Mouse (Mus musculus): Measurements from ENCODE around the gene Agtr1a.

The Agtr1a gene

DNA sequence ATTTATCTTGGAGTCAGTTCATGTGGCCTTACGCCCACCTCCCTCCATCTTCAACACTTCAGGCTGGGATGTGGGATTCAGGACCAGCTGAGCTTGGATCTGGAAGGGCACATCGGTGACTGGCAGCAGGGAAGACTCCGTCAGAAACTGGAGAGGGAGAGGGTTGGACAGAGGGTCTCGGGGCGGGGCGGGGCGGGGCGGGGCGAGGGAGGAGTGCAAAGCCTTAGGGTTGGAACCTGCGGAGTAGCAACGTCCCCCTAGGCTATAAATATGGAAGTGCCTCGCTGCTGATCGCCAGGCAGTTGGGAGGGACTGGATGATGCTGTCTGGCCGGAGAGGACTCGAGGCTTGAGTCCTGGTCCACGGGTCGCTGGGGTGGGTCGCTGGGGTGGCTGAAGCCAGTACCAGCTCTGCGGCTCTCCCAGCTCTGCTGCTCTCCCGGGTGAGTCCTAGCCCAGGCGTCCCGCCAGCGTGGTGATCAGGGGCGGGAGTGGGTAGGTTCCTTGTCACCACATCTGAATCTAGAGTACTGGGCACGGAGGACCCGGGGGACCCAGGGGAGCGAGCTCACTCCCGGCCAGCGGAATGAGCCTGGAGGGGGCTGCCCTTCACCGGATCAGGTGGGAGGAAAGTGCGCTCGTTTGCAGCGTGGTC lies at the start of gene Agtr1a:
Agtr1a (plus strand) TSS at position 294 of the 654 bp plus-strand sequence.
- DNase-seq (ENCODE audit: low read depth), result no peak

- no peak for DNase-seq (ENCODE audit: low read depth)
Measured at GRCm38 (mm10) chr13:30310221-30310620, 26.0 kb upstream of the Agtr1a start.

- no peak for DNase-seq (ENCODE audit: low read depth)
Measured at GRCm38 (mm10) chr13:30324669-30325346, 11.4 kb upstream of the Agtr1a start.

DNA sequence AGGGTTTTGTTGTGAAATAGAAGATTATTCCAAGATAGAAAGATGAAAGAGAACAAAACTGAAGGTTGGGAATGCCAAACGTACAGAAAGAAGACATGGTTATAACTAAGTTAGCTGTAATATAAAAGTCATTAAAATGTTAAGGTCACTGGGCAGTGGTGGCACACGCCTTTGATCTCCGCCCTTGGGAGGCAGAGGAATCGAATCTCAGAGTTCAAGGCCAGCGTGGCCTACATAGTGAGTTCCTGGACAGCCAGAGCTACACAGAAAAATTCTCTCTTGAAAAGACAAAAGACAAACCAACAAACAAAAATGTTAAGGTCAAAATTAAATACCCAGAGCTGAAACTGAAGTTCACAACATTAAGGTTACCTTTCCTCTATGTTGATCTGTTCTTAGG lies 5.2 kb upstream of the Agtr1a start:
- no peak for DNase-seq (ENCODE audit: low read depth)

DNA sequence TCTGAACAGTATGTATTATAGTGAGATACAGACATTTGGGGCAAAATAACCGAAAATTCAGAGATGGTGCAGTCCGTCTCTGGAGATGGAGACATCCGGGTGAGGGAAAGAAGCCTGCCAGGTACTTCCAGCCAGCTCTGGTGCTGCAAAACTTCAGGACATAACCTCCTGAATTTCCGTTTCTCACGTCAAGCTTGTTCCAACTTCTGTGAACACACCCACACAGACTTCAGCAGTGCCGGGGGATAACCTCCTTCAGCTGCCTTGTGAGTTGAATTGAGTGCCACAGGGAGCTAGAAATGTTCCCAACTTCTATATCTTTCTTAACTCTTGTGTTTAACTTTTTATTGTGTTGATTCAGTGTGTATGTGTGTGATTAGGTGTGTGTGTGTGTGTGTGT lies 4.4 kb upstream of the Agtr1a start:
- no peak for DNase-seq (ENCODE audit: low read depth)

DNA sequence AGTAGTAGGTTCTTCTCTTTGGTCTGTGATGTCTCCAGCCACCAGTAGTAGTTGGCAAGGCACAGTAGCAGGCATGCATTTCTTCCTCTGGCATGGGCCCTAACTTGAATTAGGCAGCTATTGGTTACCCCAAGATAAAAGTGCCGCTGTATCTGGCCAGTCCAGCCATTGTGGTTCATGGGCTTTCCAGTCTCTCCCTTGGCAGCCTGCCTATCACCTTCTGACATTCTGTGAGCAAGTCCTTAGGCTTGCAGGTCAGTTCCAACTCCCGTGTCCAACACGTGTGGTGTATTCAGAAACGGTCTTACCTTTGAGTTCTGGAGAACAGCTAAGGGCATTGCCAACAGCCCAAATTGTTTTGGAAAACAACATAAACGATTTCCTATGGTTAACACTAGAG lies 3.7 kb upstream of the Agtr1a start:
- no peak for DNase-seq (ENCODE audit: low read depth)

- no peak for DNase-seq (ENCODE audit: low read depth)
Measured at GRCm38 (mm10) chr13:30334667-30335066, 1.6 kb upstream of the Agtr1a start.

GRCm38 (mm10) chr13:30336913-30337312 lies 672 bp downstream of the Agtr1a start:
- DNase-seq (ENCODE audit: low read depth), result no peak

- DNase-seq (ENCODE audit: low read depth), result no peak
Measured at GRCm38 (mm10) chr13:30337646-30338045, 1.4 kb downstream of the Agtr1a start.

GRCm38 (mm10) chr13:30338576-30338975 lies 2.3 kb downstream of the Agtr1a start:
- DNase-seq (ENCODE audit: low read depth), result no peak

GRCm38 (mm10) chr13:30339927-30340326 lies 3.7 kb downstream of the Agtr1a start:
- no peak for DNase-seq (ENCODE audit: low read depth)

DNA sequence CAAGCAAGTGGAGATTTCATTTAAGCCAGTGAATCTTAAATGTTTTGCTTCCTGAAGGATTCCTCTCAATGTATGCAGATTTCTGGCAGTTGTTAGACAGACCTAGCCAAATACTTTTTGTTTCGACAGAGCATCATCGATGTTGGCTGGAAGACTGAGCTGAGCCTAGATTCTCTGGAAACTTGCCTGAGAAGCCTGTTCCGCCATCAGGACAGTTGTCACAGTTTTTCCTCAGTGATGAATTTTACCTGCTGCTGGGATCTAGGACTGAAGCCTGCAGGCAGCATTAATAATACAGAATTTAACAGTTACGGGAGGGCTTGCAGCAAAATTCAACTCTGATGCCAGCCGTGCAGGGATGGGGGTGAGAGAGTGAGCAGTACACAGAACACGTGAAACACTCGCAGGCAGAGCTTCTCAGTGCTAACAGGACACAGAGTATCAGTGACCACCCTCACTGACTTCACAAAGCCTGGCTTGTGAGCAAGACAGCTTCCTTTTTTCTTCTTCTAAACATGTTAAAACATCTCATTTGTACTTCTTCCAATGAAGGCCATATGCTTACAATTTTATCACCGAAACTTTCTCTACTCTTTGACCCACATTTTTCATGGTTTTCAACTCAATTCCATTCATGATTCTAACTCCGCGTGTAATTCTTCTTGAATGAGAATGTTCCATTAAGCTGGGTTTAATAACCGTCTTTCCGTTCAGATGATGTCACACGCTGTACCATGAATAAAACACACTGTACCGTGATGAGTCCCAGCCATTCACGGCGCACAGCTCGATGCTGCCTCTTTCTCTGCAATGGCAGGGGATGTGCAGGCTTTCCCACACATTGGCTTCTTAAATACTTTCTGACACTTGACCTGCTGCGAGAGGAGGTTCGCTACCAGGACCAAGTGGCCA lies 6.0 kb downstream of the Agtr1a start:
- no peak for DNase-seq (ENCODE audit: low read depth)

- no peak for DNase-seq (ENCODE audit: low read depth)
Measured at GRCm38 (mm10) chr13:30345427-30345913, 9.2 kb downstream of the Agtr1a start.

GRCm38 (mm10) chr13:30346881-30347280 lies 10.6 kb downstream of the Agtr1a start:
- DNase-seq (ENCODE audit: low read depth), result no peak

GRCm38 (mm10) chr13:30348306-30348705 lies 12.1 kb downstream of the Agtr1a start:
- DNase-seq (ENCODE audit: low read depth), result no peak

GRCm38 (mm10) chr13:30351966-30352365 lies 15.7 kb downstream of the Agtr1a start:
- no peak for DNase-seq (ENCODE audit: low read depth)

DNA sequence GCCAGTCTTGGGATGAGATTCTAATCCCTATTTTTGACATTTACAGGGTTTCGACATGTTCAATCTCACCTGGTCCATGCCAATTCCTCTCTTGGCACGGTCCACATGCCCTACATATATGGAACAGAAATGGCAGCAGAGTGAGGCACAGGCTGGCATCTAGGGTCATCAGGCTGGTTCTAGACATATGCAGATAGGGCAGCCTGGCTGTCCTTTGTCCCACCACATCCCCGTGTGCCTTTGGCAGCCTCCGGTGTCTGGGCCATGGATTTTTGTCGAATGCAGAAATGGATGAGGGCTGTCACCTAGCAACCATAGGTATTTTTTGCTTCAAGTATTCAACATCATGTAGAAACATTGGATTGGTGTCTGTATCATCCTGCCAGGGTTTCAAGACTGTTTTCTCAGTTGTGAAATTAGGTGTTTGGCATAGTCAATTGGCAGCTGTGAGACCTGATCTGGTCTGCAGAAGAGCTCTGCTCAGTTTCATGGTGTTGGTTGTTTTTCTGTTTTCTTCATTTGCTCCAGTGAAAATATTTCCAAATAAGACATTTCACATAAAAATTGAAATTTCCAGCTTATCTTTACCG lies 18.8 kb downstream of the Agtr1a start:
- DNase-seq (ENCODE audit: low read depth), result no peak

DNA sequence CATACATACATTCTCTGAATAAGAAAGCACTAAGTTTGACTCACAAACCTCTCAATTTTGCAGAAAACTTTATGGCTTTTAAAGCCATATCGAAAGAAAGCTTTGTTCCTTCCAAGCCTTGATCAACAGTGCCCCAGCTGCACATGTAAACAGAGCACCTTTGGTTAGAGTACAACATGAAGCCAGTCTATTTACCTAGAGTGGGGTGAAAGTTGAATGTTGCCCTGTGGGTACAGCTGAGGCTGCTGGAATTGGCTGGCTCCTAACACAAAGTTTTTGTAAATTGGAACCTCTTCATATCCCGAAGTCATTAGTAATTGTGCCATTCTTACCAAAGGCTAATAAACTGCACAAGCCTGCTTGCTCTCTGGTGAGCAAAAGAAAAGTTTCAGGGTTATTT lies 19.7 kb downstream of the Agtr1a start:
- no peak for DNase-seq (ENCODE audit: low read depth)

DNA sequence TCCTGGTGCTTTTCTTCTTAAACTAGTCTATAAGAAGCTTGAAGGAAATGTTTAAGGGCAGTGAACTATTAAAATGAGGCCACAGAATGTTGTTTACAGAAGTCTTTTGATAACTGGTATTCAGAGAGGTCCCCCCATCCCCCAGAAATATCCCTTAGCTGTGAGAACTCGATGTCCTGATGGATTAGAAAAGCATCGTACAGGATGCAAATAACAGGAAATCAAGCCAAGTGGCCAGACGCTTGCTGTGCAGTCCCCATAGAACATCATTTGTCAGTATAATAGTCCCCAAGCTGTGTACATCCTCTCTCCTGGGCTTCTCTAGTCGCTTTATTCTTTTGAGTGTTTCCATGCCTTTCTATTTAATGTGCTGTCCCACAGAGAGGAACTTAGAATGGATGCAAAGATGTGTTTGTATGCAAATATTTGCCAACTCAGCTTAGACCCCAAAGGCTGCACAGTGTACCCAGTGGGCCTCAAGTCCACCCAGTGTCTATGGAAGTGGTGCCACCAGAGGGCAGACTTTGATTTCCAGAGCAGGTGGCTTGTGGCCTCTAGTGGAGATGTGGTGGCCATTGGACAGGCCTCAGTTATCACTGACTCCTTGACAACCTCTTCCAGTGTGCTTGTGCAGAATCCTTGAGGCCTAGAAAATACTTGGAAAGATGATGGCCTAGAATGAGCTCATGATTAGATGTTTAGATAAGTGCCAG lies 22.4 kb downstream of the Agtr1a start:
- no peak for DNase-seq (ENCODE audit: low read depth)

DNA sequence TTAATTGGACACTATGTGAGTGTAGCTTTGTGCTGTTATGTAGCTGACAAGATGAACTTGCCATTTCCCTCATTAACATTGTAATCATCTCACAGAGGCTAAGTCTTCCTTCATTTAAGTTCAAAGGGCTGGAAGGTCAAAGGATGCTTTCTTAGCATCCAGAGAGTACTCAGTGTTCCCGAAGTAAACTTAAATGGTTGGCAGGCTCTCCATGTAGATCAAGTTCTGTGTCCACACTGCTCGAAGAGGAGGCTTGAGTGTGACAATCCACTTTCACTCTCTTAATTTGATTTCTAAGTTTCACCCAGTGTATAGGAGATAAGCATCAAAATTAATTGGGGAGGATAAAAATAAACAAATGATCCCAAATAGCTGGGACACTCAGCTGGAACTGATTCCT lies 23.6 kb downstream of the Agtr1a start:
- DNase-seq (ENCODE audit: low read depth), result no peak

GRCm38 (mm10) chr13:30361002-30361401 lies 24.8 kb downstream of the Agtr1a start:
- no peak for DNase-seq (ENCODE audit: low read depth)

GRCm38 (mm10) chr13:30362048-30362447 lies 25.8 kb downstream of the Agtr1a start:
- DNase-seq (ENCODE audit: low read depth), result no peak
